Mouse (Mus musculus): Measurements from ENCODE around the gene Ly6g6c.

Gene Ly6g6c

DNA sequence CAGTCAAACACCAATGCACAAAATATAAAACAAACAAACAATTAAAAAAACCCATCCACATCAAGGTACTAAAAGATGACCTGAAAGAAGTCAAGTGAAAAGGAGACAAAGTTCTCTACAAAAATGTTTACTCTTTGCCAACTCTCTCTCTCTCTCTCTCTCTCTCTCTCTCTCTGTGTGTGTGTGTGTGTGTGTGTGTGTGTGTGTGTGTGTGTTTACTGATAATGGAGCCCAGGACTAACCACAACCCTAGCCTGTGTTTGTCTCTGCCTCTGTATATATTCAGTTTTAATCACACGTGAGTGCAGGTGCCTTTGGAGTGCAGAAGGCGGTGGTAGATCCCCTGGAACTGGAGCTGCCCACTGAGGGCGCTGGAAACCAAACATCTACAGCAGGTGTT lies 8.1 kb upstream of the Ly6g6c start:
- no peak for DNase-seq (ENCODE audit: low spot score in 2 of 2)

DNA sequence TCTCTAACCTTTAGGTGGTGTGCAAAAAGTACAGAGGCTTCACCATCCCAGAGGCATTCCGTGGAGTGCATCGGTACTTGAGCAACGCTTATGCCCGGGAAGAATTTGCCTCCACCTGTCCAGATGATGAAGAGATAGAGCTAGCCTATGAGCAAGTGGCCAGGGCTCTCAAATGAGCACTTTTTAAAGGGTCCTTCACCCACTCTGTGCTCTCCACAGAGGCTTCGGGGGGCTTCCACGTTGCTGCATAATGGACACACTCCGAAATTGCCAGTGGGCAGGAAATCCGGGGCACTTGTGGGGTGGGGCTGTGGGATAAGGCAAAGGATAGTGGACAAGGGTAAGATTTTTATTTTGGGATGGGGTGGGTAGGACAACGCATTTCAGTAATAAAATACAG lies 6.9 kb upstream of the Ly6g6c start:
- DNase-seq (ENCODE audit: low spot score in 2 of 2) = no peak

DNA sequence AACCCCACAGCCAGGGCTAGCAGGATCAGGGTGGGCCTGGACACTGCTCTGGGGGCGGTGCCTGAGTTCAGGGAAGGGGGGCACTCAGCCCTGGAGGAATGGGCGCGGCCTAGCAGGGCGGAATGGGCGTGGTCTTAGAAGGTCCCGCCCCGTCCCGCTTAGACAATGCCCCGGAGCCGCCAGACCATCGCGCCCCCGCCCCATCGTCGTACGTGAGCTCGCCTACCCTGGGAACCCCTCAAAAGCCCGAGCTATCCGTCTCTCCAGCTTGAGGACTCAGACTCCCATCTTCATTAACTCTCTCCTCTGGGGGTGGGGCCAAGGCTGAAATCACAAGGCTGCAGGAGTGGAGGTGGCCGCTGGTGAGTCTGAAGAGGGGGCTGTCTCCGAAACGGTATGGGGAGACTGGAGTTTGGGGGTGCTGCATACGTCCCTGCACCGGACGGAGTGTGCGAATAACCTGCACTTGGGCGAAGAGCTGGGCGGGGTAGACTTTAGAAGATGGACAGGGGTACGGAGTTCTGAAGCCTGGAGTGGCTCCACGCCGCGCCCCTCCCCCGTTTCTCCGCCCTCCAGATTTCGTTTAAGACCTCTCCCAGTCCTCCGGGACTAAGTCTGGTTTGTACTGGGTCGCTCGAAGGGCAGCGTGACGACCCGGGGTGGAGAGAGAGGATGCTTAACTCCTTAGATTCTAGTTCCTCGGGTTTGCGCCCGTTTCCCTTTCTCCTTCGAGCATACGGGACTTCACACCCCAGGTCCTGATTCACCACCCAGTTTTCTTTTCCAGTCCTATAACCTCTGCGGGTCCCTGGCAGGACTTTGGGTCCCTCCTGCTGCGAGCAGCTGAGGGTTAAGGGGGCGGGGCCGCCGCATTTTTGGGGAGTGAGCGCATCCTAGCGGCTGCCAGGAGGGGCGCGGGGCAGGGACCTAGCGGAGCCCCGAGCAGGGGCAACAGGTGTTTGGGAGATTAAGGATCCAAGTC lies 6.0 kb upstream of the Ly6g6c start, which contains the start of gene Ddah2:
Ddah2 (plus strand) TSS at position 125 of the 982 bp plus-strand sequence.
- DNase-seq (ENCODE audit: low spot score in 2 of 2) = peak; percentile 72 to 73

DNA sequence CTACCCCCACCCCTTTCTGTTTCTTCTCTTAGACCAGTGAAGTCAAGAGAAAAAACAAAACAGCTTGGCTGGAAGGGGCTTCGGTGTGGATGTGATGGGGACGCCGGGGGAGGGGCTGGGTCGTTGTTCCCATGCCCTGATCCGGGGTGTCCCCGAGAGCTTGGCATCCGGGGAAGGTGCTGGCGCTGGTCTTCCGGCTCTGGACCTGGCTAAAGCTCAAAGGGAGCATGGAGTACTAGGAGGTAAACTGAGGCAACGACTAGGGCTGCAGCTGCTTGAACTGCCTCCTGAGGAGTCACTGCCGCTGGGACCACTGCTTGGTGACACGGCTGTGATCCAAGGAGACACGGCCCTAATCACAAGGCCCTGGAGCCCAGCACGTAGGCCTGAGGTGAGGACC lies 5.1 kb upstream of the Ly6g6c start:
- DNase-seq (ENCODE audit: low spot score in 2 of 2) = no peak

DNA sequence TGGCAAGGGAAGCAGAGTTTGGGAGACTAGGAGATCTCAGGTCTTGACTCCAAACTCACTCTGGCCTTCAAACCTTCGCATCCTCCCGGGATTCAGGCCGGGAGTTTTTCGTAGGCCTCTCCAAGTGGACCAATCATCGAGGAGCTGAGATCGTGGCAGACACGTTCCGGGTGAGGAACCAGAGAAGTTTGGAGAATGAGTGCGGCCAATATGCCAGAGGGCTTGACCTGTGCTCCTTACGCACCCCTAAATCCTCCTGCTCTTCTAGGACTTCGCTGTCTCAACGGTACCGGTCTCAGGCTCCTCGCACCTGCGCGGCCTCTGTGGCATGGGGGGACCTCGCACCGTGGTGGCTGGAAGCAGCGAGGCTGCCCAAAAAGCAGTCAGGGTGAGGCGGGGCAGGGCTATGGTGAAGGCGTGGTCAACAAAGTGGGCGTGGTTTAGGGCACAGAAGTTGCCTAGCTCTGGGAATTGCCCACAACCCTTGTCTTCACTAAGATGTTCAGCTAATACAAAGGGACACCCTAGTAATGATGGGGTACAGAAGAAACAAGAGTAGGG lies 4.4 kb upstream of the Ly6g6c start:
- DNase-seq (ENCODE audit: low spot score in 2 of 2) = no peak

DNA sequence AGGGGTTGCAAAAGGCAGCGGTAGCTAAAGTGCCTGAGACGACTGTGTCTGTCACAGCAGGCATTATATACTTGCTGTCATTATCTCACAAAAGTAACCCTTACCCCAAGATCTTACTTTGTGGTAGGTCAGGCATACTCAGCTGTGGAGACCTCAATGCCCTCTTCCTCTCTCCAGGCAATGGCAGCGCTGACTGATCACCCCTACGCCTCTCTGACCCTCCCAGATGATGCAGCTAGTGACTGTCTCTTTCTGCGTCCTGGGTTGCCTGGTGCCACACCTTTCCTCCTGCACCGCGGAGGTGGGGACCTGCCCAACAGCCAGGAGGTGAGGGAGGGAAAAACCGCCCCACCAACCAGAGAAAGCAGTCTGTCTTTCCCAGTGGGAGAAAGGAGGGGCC lies 3.9 kb upstream of the Ly6g6c start:
- no peak for DNase-seq (ENCODE audit: low spot score in 2 of 2)

DNA sequence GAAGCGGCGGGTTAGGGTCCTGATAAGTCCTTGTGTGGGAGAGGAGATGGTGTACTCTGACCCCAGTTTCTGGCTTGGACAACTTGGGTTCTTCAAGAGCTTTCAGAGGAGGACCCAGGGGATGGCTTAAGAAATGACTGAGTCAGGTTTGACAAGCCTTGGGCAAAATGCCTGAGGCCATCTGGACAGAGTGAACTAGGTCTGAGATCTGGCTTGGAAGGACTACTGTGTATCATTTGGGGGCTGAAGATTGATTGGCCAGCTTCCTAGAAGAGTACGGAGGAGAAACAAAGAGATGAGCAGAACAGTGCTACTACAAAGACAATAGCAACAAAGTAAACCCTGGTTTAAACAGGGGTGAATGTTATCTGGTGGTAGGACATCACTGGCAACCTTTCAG lies 1.7 kb upstream of the Ly6g6c start:
- no peak for DNase-seq (ENCODE audit: low spot score in 2 of 2)

DNA sequence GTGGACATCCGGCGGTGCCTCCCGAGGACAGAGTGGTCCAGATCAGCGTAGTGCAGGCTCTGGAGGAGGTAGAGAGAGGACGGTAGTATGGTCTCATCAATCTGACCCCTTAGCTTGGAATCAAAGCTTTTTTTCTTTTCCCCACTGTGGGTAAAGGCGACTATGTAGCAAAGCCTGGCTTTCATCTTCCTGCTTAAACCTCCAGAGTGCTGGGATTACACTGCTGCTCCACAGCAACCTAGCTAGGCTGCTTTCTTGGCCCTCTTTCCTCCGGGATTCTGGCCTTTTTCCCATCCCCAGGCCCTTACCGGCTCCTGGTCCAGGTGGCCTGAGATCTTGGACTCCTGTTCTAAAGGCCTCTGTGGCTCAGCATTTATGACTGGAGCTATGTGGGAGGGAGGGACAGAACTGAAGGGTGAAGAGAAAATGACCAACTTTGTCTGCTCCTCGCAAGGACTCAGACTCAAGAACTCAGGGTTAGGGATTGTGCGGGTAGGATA lies 760 bp upstream of the Ly6g6c start:
- DNase-seq (ENCODE audit: low spot score in 2 of 2) = no peak

DNA sequence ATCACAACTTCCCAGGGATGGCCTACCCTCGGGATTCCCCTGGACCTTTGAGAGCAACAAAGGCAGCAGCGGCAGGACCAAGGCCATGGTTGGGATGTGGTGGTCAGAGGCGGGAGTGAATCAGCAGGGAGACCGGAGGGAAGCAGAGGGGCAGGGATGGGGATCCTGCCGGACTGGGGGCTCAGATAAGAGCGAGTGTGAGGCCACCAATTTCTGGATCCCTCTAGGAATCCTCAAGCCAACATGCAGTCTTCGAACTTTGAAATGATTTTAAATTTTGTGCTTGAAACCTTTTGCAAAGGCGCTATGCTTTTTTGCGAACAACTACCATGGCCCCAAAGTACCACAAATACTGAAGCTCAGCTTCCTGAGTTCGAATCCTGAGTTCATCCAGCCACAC lies 896 bp downstream of the Ly6g6c start, which contains the start of gene Mpig6b:
Mpig6b (minus strand) TSS at position 101 of the 400 bp plus-strand sequence.
- no peak for DNase-seq (ENCODE audit: low spot score in 2 of 2)

DNA sequence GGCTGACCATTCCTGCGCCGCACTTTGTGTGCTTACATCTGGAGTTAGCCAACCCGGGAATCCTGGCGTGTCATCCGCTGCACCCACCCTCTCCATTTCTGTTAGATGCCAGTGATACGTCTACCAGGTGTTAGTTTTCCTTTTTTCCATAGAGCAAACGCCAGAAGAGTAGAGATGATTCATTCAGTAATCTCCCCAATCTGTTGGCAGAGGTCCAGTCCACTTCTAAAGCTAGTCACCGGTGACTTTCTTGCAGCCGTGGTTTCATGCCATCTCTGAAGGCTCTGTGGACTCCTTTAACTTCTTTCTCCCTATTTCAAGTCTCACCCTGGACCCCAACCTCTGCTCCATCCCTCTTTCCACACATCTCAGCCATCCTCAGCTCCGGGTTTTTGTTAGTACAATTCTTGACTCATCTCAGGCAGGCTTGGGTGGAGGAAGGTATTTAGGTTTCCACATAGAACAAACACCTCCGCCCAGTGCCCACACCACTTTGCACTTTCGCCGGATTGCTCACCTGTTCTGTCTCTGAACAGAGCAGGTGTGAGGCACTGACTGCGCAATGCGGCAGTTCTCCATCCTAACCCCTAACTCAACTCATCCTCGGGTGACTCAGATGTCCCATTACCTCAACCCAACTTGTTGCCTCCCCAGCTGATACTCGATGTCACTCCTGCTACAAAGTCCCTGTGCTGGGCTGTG lies 3.2 kb downstream of the Ly6g6c start:
- no peak for DNase-seq (ENCODE audit: low spot score in 2 of 2)

DNA sequence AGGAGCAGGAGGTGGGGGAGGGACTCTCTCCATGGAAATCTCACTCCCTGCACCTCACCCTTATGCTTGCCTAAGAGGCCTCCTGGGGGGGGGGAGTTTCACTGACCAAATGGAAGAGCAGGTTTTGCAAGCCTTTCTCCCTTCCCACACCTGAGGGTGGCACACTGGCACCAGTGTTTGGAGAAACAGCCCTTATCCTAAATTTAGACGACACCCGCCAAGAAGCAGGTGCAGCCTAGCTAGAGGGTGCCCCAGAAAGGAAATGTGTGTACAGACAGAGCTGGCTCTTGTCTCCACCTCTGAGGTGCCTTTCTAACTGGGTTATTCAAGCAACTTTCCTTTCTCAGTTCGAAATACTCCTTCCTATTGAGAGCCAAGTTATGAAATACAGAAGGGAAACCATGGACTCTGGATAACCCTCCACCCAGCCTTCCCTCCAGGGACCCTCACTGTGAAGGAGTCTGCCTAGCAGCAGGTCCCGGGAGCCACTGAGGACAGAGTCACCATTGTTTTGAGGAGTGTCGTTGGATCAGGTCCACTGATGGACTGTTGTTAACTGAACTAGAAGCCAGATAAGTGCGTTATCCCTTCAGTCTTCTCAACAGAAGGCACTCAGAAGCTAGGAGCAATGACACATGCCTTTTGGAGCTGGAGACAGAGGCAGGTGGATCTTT lies 5.5 kb downstream of the Ly6g6c start:
- DNase-seq (ENCODE audit: low spot score in 2 of 2) = no peak

DNA sequence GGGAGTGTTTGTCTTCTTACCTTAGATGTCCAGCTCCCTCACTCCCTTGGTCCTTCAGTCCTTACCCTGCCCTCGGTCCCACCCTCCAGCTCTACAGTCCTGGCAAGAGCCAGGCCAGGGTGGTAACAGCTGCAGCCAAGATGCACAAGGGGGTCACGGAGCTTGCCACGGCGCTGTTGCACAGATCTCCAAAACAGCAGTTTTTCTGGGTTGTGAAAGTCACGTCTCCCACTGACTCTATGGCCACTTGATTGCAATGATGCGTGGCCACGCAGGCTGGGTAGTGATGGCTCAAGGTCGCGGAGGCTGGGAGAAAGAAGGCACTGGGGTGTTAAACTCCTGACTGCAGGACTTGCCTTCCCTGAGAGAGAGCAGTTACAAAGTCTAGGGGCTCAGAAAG lies 6.3 kb downstream of the Ly6g6c start:
- no peak for DNase-seq (ENCODE audit: low spot score in 2 of 2)

DNA sequence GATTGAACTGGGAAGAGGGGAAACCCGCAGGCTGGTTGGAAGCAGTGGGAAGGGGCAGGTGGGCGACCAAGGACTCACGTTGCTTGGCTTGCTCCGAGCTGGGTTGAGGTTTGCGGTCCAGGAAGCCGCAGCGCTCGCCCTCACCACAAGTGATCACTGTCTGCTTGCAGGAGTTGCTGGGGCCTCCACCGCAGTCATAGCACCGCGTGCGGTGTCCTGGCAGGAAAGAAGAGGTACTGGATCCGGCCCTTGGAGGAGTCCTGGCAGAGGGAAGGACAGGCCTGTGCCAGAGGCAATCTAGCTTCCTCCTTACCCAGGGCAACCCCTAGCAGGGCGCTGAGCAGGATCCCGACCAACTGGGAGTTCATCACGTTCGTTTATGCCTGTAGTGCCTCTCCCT lies 8.9 kb downstream of the Ly6g6c start:
- no peak for DNase-seq (ENCODE audit: low spot score in 2 of 2)

DNA sequence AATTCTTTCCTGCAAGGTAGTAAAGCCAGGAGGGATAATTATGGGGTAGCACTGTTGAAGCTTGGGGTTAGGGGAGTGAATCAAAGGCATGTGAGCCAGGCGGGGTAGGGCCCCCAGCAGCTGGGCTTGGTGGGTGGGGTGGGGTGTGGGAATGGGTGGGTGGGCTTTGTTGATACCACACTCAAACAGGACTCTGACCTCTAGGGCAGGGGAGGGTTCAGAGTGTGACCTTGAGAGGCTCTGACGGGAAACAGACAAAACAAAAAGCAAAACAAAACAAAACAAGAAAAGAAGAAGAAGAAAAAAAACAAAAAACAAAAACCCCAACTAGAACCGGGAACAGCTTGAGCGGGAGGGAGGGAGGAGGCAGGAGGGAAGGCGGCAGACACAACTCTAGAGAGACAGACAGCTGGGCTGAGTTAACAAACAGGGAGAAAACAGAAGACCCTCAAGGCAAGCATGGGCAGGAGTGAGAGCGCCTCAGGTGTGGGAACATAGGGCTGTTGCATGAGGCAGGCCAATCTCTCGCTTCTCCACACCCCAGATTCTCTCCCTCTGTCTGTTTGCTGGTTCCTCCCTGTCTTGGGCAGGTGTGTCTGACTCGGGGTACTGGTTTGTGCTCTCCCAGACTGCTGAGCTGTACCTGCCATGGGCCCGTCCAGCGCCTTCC lies 11.5 kb downstream of the Ly6g6c start, which contains the start of gene Ly6g6e:
Ly6g6e (plus strand) TSS at position 396 of the 670 bp plus-strand sequence.
- no peak for DNase-seq (ENCODE audit: low spot score in 2 of 2)

DNA sequence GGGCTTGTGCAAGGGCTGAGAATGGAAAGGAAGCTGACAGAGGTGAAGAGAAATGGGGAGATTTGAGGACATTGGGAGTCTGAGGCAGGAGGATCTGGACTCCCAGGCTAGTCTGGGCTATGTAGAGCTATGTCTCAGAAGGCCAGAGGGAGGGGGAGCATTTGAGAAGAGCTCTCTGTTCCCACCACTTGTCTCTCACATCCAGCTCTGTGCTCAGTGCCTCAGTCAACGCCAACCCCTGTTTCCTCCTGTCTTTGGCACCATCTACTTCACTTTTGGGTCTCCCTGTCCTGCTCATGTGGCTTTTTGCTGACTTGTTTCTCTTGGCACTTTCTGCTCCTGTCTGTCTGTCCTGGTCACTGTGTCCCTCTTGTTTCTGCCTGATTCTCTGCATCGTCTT lies 12.1 kb downstream of the Ly6g6c start:
- no peak for DNase-seq (ENCODE audit: low spot score in 2 of 2)

DNA sequence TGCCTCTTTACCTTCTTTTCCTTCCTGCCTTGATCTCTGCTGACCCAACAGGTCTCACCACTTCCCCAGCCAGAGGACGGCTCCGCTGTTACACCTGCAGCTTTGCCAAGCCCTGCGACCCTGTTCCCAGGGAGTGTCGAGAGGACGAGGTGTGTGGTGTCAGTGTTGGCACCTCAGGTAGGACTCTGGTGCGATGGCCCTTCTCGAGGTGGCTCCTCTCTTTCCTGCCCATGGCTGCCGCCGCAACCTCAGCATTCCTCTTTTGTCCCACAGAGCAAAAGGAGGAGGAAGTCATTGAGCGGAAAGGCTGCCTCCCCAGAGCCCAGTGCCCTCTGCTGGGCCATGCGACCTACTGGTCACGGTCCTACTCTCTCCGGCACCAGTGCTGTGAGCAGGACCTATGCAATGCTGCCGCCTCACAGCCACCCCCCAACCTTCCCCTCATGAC lies 12.6 kb downstream of the Ly6g6c start, which contains the start of gene Ly6g6d:
Ly6g6d (minus strand) TSS at position 280 of the 448 bp plus-strand sequence.
- no peak for DNase-seq (ENCODE audit: low spot score in 2 of 2)

DNA sequence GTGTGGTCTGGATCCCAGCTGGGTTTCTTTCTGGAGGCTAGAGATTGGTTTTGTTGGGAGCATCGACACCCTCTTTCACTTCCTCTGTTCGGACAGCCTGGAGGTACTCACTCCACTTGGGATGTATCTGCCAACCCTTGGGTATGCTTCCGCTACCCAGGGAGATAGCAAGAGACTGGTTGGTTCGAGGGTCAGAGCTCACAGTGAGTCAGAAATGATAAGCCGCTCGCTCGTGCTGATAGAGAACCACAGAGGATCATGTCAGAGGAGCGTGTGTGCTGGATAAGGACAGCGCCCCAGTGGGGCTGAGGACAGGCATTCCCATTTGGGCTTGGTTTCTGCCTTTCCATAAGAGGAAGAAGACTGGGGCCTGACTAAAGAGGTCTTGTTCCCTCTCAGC lies 14.6 kb downstream of the Ly6g6c start:
- no peak for DNase-seq (ENCODE audit: low spot score in 2 of 2)

DNA sequence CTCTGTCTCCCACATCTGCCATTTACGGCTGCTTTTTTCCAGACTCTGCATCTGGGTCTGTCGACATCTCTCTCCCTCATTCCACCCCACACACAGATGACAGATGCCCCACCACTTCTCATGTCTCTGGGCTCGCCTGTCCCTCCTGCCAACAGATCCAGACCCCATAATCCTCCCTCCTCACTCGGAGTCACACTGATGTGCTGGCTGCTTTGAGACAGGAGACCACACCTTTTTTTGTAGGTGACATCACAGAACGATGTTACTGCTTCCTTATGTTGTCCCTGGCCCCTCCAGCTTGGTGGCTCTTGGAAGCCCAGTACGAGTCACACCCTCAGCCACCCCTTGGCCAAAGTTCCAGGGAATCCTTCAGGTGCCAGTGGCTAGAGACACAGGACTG lies 15.1 kb downstream of the Ly6g6c start:
- no peak for DNase-seq (ENCODE audit: low spot score in 2 of 2)

DNA sequence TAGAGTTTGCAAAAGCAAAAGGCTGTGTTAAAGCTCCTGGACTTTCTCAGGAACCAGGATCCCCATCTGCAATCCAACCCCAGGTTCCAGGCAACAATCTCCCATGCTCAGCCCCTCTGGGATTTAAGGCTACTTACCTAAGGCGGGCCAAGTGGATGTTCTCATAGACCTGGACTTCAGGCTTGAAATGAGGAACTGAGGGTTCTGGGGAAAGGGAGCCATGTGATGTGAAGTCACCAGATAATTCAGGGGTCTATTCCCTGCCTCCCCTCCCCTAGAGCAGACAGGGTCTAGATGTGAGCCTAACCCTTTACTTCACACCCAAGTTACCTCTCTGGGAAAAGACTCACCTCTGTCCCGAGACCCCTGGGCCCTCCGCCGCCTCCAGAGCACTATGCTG lies 15.5 kb downstream of the Ly6g6c start:
- no peak for DNase-seq (ENCODE audit: low spot score in 2 of 2)

DNA sequence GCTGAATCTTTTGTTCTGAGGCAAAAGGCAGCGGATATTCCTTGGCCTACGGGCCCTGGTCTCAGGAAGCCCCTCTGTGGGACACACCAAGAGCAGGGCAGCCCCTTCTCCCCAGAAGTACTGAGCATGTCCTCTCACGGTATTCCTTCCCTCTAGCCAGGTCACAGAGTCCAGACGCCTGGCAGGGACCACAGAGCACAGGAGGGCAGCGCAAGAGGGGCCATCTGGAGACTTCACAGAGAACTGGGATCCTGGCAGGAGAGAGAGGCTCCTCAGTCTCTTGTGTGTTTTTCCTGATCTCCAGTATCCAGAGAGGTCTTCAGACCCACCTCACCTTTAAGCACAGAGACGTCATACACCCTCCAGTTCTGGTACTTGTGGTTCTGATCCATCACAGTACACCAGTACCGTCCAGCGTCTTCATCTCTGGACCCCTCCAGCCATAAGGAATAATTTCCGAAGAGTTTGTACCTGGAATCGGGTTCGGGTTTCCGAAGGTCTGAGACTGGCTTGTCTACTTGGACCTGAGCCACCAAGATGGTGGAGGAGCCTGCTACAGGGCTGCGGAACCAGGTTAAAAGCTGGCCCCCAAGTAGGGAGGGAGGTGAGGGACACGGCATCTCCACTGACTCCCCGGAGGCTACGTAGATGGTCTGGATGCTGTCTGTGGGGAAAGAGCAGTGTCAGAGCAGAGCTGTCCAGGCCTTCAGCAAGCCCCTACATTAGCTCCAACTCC lies 17.8 kb downstream of the Ly6g6c start:
- DNase-seq (ENCODE audit: low spot score in 2 of 2) = no peak

Data from frontal cortex, postnatal 14 days (tissue).